Mouse (Mus musculus): ENCODE measurements around the gene Donson. TPM values are rescaled to one million over a fixed set of nuclear protein-coding genes. Genes with fewer than 3 reads are reported as not detected.

Donson gene
- polyA plus RNA-seq, 1 experiment from 2014 or later, result 12.0 TPM

DNA sequence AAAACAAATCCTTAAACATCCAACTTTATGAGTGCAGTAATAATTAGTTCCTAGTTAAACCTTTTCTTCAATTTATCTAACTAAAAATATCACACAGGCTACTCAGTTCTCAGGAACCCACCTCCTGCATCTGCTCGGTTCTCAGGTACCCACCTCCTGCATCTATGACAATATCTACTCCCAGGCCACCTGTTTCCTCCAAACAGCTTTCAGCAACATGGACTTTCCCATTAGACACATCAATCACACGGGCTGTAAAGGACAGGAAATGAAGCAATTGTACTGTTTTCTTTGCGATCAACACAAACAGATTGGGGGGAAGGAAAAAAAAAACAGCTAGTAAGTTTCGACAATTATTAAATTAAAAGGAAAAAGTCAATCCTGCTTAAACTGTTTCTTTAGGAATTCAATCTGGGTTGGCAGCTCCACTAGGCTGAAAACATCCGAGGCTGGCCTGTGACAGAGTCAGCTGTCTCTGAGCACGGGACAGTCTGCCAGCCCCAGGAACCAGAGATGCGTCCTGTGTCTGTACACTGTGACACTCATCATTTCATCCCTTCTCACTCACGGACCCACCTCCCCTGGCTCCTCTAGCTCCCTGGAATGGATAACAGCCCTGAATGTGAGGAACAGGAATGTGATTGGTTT lies 6.7 kb upstream of the Donson start:
- Histone ChIP-seq H3K4me3 (ENCODE audit: low read length) (no peak overlapping the region), H3K4me1 (ENCODE audit: control insufficient read depth, insufficient read depth, low read length) (no peaks in the 10 kb centered on the region), H3K27ac (ENCODE audit: low read length) (no peak overlapping the region; the same call in 1 of the 2 replicates), H3K9ac (ENCODE audit: low read depth, low read length) (no peak overlapping the region), H3K4me2 (ENCODE audit: low read depth, low read length) (no peak overlapping the region), H3K36me3 (ENCODE audit: control insufficient read depth, insufficient read depth, low read length) (peaks cover 9% of the 10 kb centered on the region), H3K9me3 (ENCODE audit: control insufficient read depth, low read length) (no peaks in the 10 kb centered on the region), H3K27me3 (replicated peaks; ENCODE audit: control insufficient read depth, insufficient read depth, low read length) (no peaks in the 10 kb centered on the region)
- ATAC-seq, result peak; percentile 41
- WGBS, result 55% methylated on average over 8 of the region's 8 CpGs

- Histone ChIP-seq H3K36me3 (ENCODE audit: control insufficient read depth, insufficient read depth, low read length) (peaks cover 9% of the 10 kb centered on the region; the same call in 1 of the 2 replicates), H3K4me2 (ENCODE audit: low read depth, low read length) (no peak overlapping the region), H3K4me3 (ENCODE audit: low read length) (no peak overlapping the region), H3K9ac (ENCODE audit: low read depth, low read length) (no peak overlapping the region), H3K27me3 (replicated peaks; ENCODE audit: control insufficient read depth, insufficient read depth, low read length) (no peaks in the 10 kb centered on the region), H3K4me1 (ENCODE audit: control insufficient read depth, insufficient read depth, low read length) (no peaks in the 10 kb centered on the region), H3K9me3 (ENCODE audit: control insufficient read depth, low read length) (no peaks in the 10 kb centered on the region), H3K27ac (ENCODE audit: low read length) (no peak overlapping the region)
- 30% methylated on average over 14 of the region's 14 CpGs for WGBS
- peak; percentile 89 for ATAC-seq
Observed at GRCm38 (mm10) chr16:91694455-91695084, 6.0 kb upstream of the Donson start.

GRCm38 (mm10) chr16:91689791-91690190 lies 1.2 kb upstream of the Donson start:
- WGBS, result 48% methylated on average over 7 of the region's 7 CpGs
- H3K4me3 ChIP-seq (ENCODE audit: low read length), result no peak overlapping the region
- H3K9me3 ChIP-seq (ENCODE audit: control insufficient read depth, low read length), result no peaks in the 10 kb centered on the region
- no peak for ATAC-seq
- H3K27me3 ChIP-seq (replicated peaks; ENCODE audit: control insufficient read depth, insufficient read depth, low read length), result no peaks in the 10 kb centered on the region
- no peak overlapping the region for H3K27ac ChIP-seq (ENCODE audit: low read length)
- no peak overlapping the region for H3K9ac ChIP-seq (ENCODE audit: low read depth, low read length)
- peaks cover 7% of the 10 kb centered on the region for H3K4me1 ChIP-seq (ENCODE audit: control insufficient read depth, insufficient read depth, low read length)
- H3K36me3 ChIP-seq (ENCODE audit: control insufficient read depth, insufficient read depth, low read length), result 0 out of 2 replicates have a peak, but pooled peaks cover 3% of the 10 kb centered on the region
- no peak overlapping the region for H3K4me2 ChIP-seq (ENCODE audit: low read depth, low read length)

DNA sequence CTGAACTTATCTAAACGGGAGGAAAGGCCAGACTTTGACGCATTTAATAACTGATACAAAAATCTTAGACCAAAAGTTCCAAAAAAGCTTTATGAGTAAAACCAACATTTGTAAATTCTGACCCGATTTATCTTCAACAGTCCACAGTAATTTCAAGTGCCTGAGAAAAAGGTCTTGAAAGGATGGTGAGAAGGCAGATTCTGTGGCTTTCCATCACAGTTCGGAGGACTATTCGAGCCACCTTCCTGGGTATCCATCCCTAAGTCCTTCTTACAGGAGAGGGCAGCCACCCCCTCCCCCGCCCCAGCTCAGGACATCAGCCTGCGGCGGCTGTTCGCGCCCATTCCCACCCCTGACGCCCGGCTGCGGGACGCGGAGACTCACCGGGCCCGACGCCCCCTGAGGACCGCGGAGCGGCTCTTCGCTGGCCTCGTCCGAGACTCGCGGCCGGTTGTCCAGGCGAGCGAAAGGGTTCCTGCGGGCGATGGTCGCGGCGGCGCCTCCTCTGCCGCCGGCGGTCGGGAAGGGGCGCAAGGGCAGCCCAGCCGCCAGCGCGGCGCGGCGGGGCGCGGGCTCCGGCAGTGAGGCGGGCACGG lies 449 bp downstream of the Donson start:
- H3K9me3 ChIP-seq (ENCODE audit: control insufficient read depth, low read length), result no peaks in the 10 kb centered on the region
- H3K36me3 ChIP-seq (ENCODE audit: control insufficient read depth, insufficient read depth, low read length), result peaks cover 3% of the 10 kb centered on the region; the same call in 1 of the 2 replicates
- ATAC-seq, result peak; percentile 58
- H3K27ac ChIP-seq (ENCODE audit: low read length), result peak overlapping the region; percentile 59
- 1% methylated on average over 51 of the region's 51 CpGs for WGBS
- H3K27me3 ChIP-seq (replicated peaks; ENCODE audit: control insufficient read depth, insufficient read depth, low read length), result no peaks in the 10 kb centered on the region
- H3K9ac ChIP-seq (ENCODE audit: low read depth, low read length), result peak overlapping the region; percentile 91
- H3K4me2 ChIP-seq (ENCODE audit: low read depth, low read length), result peak overlapping the region; percentile 97
- H3K4me3 ChIP-seq (ENCODE audit: low read length), result peak overlapping the region; percentile 90
- peaks cover 7% of the 10 kb centered on the region for H3K4me1 ChIP-seq (ENCODE audit: control insufficient read depth, insufficient read depth, low read length)

- no peaks in the 10 kb centered on the region for H3K9me3 ChIP-seq (ENCODE audit: control insufficient read depth, low read length)
- WGBS, result 76% methylated on average over 5 of the region's 5 CpGs
- H3K36me3 ChIP-seq (ENCODE audit: control insufficient read depth, insufficient read depth, low read length), result peaks cover 6% of the 10 kb centered on the region
- H3K27me3 ChIP-seq (replicated peaks; ENCODE audit: control insufficient read depth, insufficient read depth, low read length), result no peaks in the 10 kb centered on the region
- H3K4me3 ChIP-seq (ENCODE audit: low read length), result no peak overlapping the region
- ATAC-seq, result no peak
- no peak overlapping the region for H3K27ac ChIP-seq (ENCODE audit: low read length)
- peaks cover 7% of the 10 kb centered on the region for H3K4me1 ChIP-seq (ENCODE audit: control insufficient read depth, insufficient read depth, low read length)
- H3K4me2 ChIP-seq (ENCODE audit: low read depth, low read length), result no peak overlapping the region
- no peak overlapping the region for H3K9ac ChIP-seq (ENCODE audit: low read depth, low read length)
Observed at GRCm38 (mm10) chr16:91686369-91686768, 2.2 kb downstream of the Donson start.

- Histone ChIP-seq H3K4me1 (ENCODE audit: control insufficient read depth, insufficient read depth, low read length) (peaks cover 7% of the 10 kb centered on the region), H3K27me3 (replicated peaks; ENCODE audit: control insufficient read depth, insufficient read depth, low read length) (no peaks in the 10 kb centered on the region), H3K9me3 (ENCODE audit: control insufficient read depth, low read length) (no peaks in the 10 kb centered on the region), H3K4me3 (ENCODE audit: low read length) (no peak overlapping the region), H3K4me2 (ENCODE audit: low read depth, low read length) (no peak overlapping the region), H3K27ac (ENCODE audit: low read length) (no peak overlapping the region), H3K36me3 (ENCODE audit: control insufficient read depth, insufficient read depth, low read length) (peaks cover 7% of the 10 kb centered on the region), H3K9ac (ENCODE audit: low read depth, low read length) (no peak overlapping the region)
- no peak for ATAC-seq
- 71% methylated on average over 5 of the region's 5 CpGs for WGBS
Observed at GRCm38 (mm10) chr16:91685526-91685925, 3.0 kb downstream of the Donson start.

- no peak overlapping the region for H3K4me3 ChIP-seq (ENCODE audit: low read length)
- no peak overlapping the region for H3K9ac ChIP-seq (ENCODE audit: low read depth, low read length)
- no peaks in the 10 kb centered on the region for H3K4me1 ChIP-seq (ENCODE audit: control insufficient read depth, insufficient read depth, low read length)
- no peak for ATAC-seq
- H3K36me3 ChIP-seq (ENCODE audit: control insufficient read depth, insufficient read depth, low read length), result peaks cover 26% of the 10 kb centered on the region
- H3K4me2 ChIP-seq (ENCODE audit: low read depth, low read length), result no peak overlapping the region
- no peaks in the 10 kb centered on the region for H3K9me3 ChIP-seq (ENCODE audit: control insufficient read depth, low read length)
- WGBS, result 75% methylated on average over 5 of the region's 5 CpGs
- no peaks in the 10 kb centered on the region for H3K27me3 ChIP-seq (replicated peaks; ENCODE audit: control insufficient read depth, insufficient read depth, low read length)
- no peak overlapping the region for H3K27ac ChIP-seq (ENCODE audit: low read length)
Observed at GRCm38 (mm10) chr16:91680656-91681055, 7.9 kb downstream of the Donson start.

- no peak overlapping the region for H3K9ac ChIP-seq (ENCODE audit: low read depth, low read length)
- H3K36me3 ChIP-seq (ENCODE audit: control insufficient read depth, insufficient read depth, low read length), result peaks cover 27% of the 10 kb centered on the region
- ATAC-seq, result peak; percentile 97
- H3K4me1 ChIP-seq (ENCODE audit: control insufficient read depth, insufficient read depth, low read length), result no peaks in the 10 kb centered on the region
- no peaks in the 10 kb centered on the region for H3K27me3 ChIP-seq (replicated peaks; ENCODE audit: control insufficient read depth, insufficient read depth, low read length)
- H3K27ac ChIP-seq (ENCODE audit: low read length), result no peak overlapping the region
- WGBS, result 69% methylated on average over 5 of the region's 5 CpGs
- no peaks in the 10 kb centered on the region for H3K9me3 ChIP-seq (ENCODE audit: control insufficient read depth, low read length)
- H3K4me3 ChIP-seq (ENCODE audit: low read length), result no peak overlapping the region
- no peak overlapping the region for H3K4me2 ChIP-seq (ENCODE audit: low read depth, low read length)
Observed at GRCm38 (mm10) chr16:91678147-91678911, 10.2 kb downstream of the Donson start.

GRCm38 (mm10) chr16:91674500-91674899 lies 14.1 kb downstream of the Donson start:
- Histone ChIP-seq H3K9ac (ENCODE audit: low read depth, low read length) (no peak overlapping the region), H3K4me3 (ENCODE audit: low read length) (no peak overlapping the region), H3K4me1 (ENCODE audit: control insufficient read depth, insufficient read depth, low read length) (no peaks in the 10 kb centered on the region), H3K9me3 (ENCODE audit: control insufficient read depth, low read length) (no peaks in the 10 kb centered on the region), H3K36me3 (ENCODE audit: control insufficient read depth, insufficient read depth, low read length) (peaks cover 20% of the 10 kb centered on the region), H3K27ac (ENCODE audit: low read length) (no peak overlapping the region), H3K4me2 (ENCODE audit: low read depth, low read length) (no peak overlapping the region), H3K27me3 (replicated peaks; ENCODE audit: control insufficient read depth, insufficient read depth, low read length) (no peaks in the 10 kb centered on the region)
- ATAC-seq, result no peak
- WGBS, result 73% methylated on average over 4 of the region's 4 CpGs

All from intestine, embryonic 16.5 days (tissue).